Mouse (Mus musculus) hindbrain, embryonic 14.5 days (tissue): ENCODE measurements around the gene App. TPM values are rescaled to one million over a fixed set of nuclear protein-coding genes. Genes with fewer than 3 reads are reported as not detected.

ENCODE experiments used
- ATAC-seq: fragments of 200-750 bp; cut with Nextera tagmentation; 2 replicates; pipeline ENCODE4 v1.8.0; 2017; ENCODE audit warnings: moderate number of reproducible peaks, mild to moderate bottlenecking, moderate TSS enrichment, moderate library complexity; ENCODE audit not compliant: low FRiP score
- DNase-seq: peaks from one replicate; pipeline ENCODE4 v3.0.0-alpha.2; 2015; ENCODE audit warnings: low spot score
- H3K27ac ChIP-seq: fragments of 300-500 bp; sonication (generic); 2 replicates; pipeline ENCODE4 v1.5.1; 2014; ENCODE audit warnings: mild to moderate bottlenecking, moderate library complexity
- H3K27me3 ChIP-seq: fragments of 300-500 bp; sonication (generic); 2 replicates; pipeline ENCODE4 v1.6.1; 2014; ENCODE audit warnings: mild to moderate bottlenecking, low read length, mixed read lengths; ENCODE audit not compliant: control insufficient read depth, insufficient read depth
- H3K36me3 ChIP-seq: fragments of 300-500 bp; sonication (generic); replicated peaks from 2 replicates; pipeline ENCODE4 v1.6.1; 2014; ENCODE audit not compliant: control insufficient read depth, insufficient read depth
- H3K4me1 ChIP-seq: fragments of 300-500 bp; sonication (generic); replicated peaks from 2 replicates; pipeline ENCODE4 v1.6.1; 2014; ENCODE audit warnings: antibody characterized with exemption, low read length, mixed read lengths; ENCODE audit not compliant: control insufficient read depth, insufficient read depth
- H3K4me2 ChIP-seq: fragments of 300-500 bp; sonication (generic); replicated peaks from 2 replicates; pipeline ENCODE4 v1.6.1; 2014; ENCODE audit warnings: mild to moderate bottlenecking, moderate library complexity
- H3K4me3 ChIP-seq: fragments of 300-500 bp; sonication (generic); replicated peaks from 2 replicates; pipeline ENCODE4 v1.5.1; 2014; ENCODE audit warnings: mild to moderate bottlenecking, low read length
- H3K9ac ChIP-seq: fragments of 300-500 bp; sonication (generic); 2 replicates; pipeline ENCODE4 v1.6.1; 2014
- H3K9me3 ChIP-seq: fragments of 300-500 bp; sonication (generic); 2 replicates; pipeline ENCODE4 v1.6.1; 2016; ENCODE audit warnings: low read length; ENCODE audit not compliant: control insufficient read depth
- WGBS: fragments of 180-500 bp; shearing (Covaris S2); extraction: QIAGEN DNeasy Blood & Tissue Kit; methylation state at CpG from one replicate; pipeline ENCODE4 v1.1.7; 2014; 5-methylcytosine and 5-hydroxymethylcytosine counted together
- polyA plus RNA-seq: library from polyadenylated mRNA; unstranded; fragments of >200 nt; fragmentation: Nextera tagmentation; extraction: Ambion mirVana; gene quantifications from 2 replicates; pipeline ENCODE4 v1.2.1, GENCODE M21; 2014

The App gene
- polyA plus RNA-seq, 1 experiment from 2014 or later, result 430 TPM

GRCm38 (mm10) chr16:85132182-85132581 lies 41.4 kb downstream of the App start:
- ATAC-seq (no peak), DNase-seq (no peak)
- Histone ChIP-seq H3K9ac (no peak overlapping the region), H3K27ac (no peak overlapping the region), H3K36me3 (no peaks in the 10 kb centered on the region), H3K4me3 (no peak overlapping the region), H3K4me2 (no peak overlapping the region), H3K27me3 (no peaks in the 10 kb centered on the region), H3K4me1 (peaks cover 5% of the 10 kb centered on the region; the same call in 1 of the 2 replicates), H3K9me3 (no peaks in the 10 kb centered on the region)
- WGBS, result 95% methylated on average over 5 of the region's 5 CpGs

- no peak for DNase-seq
- Histone ChIP-seq H3K27ac (no peak overlapping the region), H3K4me1 (peaks cover 5% of the 10 kb centered on the region; the same call in 1 of the 2 replicates), H3K4me3 (no peak overlapping the region), H3K4me2 (no peak overlapping the region), H3K36me3 (no peaks in the 10 kb centered on the region), H3K9me3 (no peaks in the 10 kb centered on the region), H3K9ac (no peak overlapping the region), H3K27me3 (no peaks in the 10 kb centered on the region)
- ATAC-seq, result no peak
- 93% methylated on average over 7 of the region's 7 CpGs for WGBS
Measured at GRCm38 (mm10) chr16:85130861-85131556, 42.6 kb downstream of the App start.

- Histone ChIP-seq H3K4me1 (peaks cover 5% of the 10 kb centered on the region; the same call in 1 of the 2 replicates), H3K27me3 (no peaks in the 10 kb centered on the region), H3K27ac (0 out of 2 replicates have a peak overlapping the region, but pooled peaks have one; percentile 34), H3K9me3 (no peaks in the 10 kb centered on the region), H3K9ac (no peak overlapping the region), H3K36me3 (no peaks in the 10 kb centered on the region), H3K4me3 (no peak overlapping the region), H3K4me2 (no peak overlapping the region)
- no peak for ATAC-seq
- no peak for DNase-seq
- 60% methylated on average over 13 of the region's 13 CpGs for WGBS
Measured at GRCm38 (mm10) chr16:85128693-85129657, 44.6 kb downstream of the App start.

GRCm38 (mm10) chr16:85128347-85128664 lies 45.3 kb downstream of the App start:
- 0 out of 2 replicates have a peak overlapping the region, but pooled peaks have one; percentile 34 for H3K27ac ChIP-seq
- H3K4me3 ChIP-seq, result no peak overlapping the region
- H3K9ac ChIP-seq, result no peak overlapping the region
- H3K4me1 ChIP-seq, result peaks cover 5% of the 10 kb centered on the region; the same call in 1 of the 2 replicates
- H3K9me3 ChIP-seq, result no peaks in the 10 kb centered on the region
- H3K4me2 ChIP-seq, result no peak overlapping the region
- H3K27me3 ChIP-seq, result no peaks in the 10 kb centered on the region
- no peaks in the 10 kb centered on the region for H3K36me3 ChIP-seq
- ATAC-seq (no peak; the same call in 1 of the 2 replicates), DNase-seq (no peak)
- WGBS, result 51% methylated on average over 5 of the region's 5 CpGs

GRCm38 (mm10) chr16:85127661-85128346 lies 45.8 kb downstream of the App start:
- Histone ChIP-seq H3K9me3 (no peaks in the 10 kb centered on the region), H3K27me3 (no peaks in the 10 kb centered on the region), H3K36me3 (no peaks in the 10 kb centered on the region), H3K27ac (0 out of 2 replicates have a peak overlapping the region, but pooled peaks have one; percentile 9), H3K4me2 (no peak overlapping the region), H3K4me3 (no peak overlapping the region), H3K4me1 (peaks cover 5% of the 10 kb centered on the region; the same call in 1 of the 2 replicates), H3K9ac (no peak overlapping the region)
- DNase-seq (no peak), ATAC-seq (no peak; the same call in 1 of the 2 replicates)
- 78% methylated on average over 11 of the region's 11 CpGs for WGBS

GRCm38 (mm10) chr16:85124649-85125048 lies 48.9 kb downstream of the App start:
- no peaks in the 10 kb centered on the region for H3K9me3 ChIP-seq
- H3K27ac ChIP-seq, result no peak overlapping the region
- WGBS, result 92% methylated on average over 4 of the region's 4 CpGs
- H3K27me3 ChIP-seq, result no peaks in the 10 kb centered on the region
- DNase-seq (no peak), ATAC-seq (no peak)
- no peak overlapping the region for H3K4me2 ChIP-seq
- H3K9ac ChIP-seq, result no peak overlapping the region
- H3K4me3 ChIP-seq, result no peak overlapping the region
- peaks cover 5% of the 10 kb centered on the region; the same call in 1 of the 2 replicates for H3K4me1 ChIP-seq
- H3K36me3 ChIP-seq, result peaks cover 2% of the 10 kb centered on the region; the same call in 1 of the 2 replicates

GRCm38 (mm10) chr16:85121983-85122382 lies 51.6 kb downstream of the App start:
- no peak overlapping the region for H3K27ac ChIP-seq

GRCm38 (mm10) chr16:85118916-85119315 lies 54.6 kb downstream of the App start:
- Histone ChIP-seq H3K36me3 (peaks cover 15% of the 10 kb centered on the region; the same call in 1 of the 2 replicates), H3K27me3 (no peaks in the 10 kb centered on the region), H3K4me2 (no peak overlapping the region), H3K4me3 (no peak overlapping the region), H3K9ac (no peak overlapping the region), H3K27ac (no peak overlapping the region), H3K9me3 (no peaks in the 10 kb centered on the region), H3K4me1 (no peaks in the 10 kb centered on the region)
- ATAC-seq (no peak), DNase-seq (no peak)
- 98% methylated on average over 6 of the region's 6 CpGs for WGBS

More at GRCm38 (mm10) chr16:85121983-85122382, 51.6 kb downstream of the App start:
- Histone ChIP-seq H3K9me3 (no peaks in the 10 kb centered on the region), H3K36me3 (peaks cover 15% of the 10 kb centered on the region; the same call in 1 of the 2 replicates), H3K4me1 (no peaks in the 10 kb centered on the region), H3K4me2 (no peak overlapping the region), H3K4me3 (no peak overlapping the region), H3K9ac (no peak overlapping the region), H3K27me3 (no peaks in the 10 kb centered on the region)
- 74% methylated on average over 5 of the region's 5 CpGs for WGBS
- DNase-seq (no peak), ATAC-seq (no peak)
